Mouse (Mus musculus) cerebellum, adult 2 months (tissue): ENCODE measurements around the gene Gm20422. TPM values are rescaled to one million over a fixed set of nuclear protein-coding genes. Genes with fewer than 3 reads are reported as not detected.
A peak's percentile ranks its signal among the peaks of the same experiment; 100 is the strongest.

Experiments
- DNase-seq, 2 experiments: peaks; one replicate each; pipeline ENCODE4 v3.0.0; 2021
- H3K27ac ChIP-seq: fragments of 200-500 bp; 2 replicates; pipeline ENCODE4 v1.5.1; 2012; ENCODE audit warnings: low read length, control low read depth, inconsistent platforms; ENCODE audit not compliant: insufficient read depth
- H3K27me3 ChIP-seq: fragments of 200-500 bp; 2 replicates; pipeline ENCODE4 v1.6.1; 2012; ENCODE audit warnings: inconsistent platforms, mild to moderate bottlenecking, low read length, moderate library complexity; ENCODE audit not compliant: control insufficient read depth, insufficient read depth
- H3K4me1 ChIP-seq: fragments of 200-500 bp; 2 replicates; pipeline ENCODE4 v1.6.1; 2011; ENCODE audit warnings: low read length; ENCODE audit not compliant: control insufficient read depth, insufficient read depth
- H3K4me3 ChIP-seq: fragments of 200-500 bp; replicated peaks from 2 replicates; pipeline ENCODE3; 2011; ENCODE audit warnings: mild to moderate bottlenecking, low read depth, low read length, control low read depth; ENCODE audit not compliant: insufficient read depth
- CTCF ChIP-seq: fragments of 200-500 bp; IDR thresholded peaks from 2 replicates; pipeline ENCODE4 v1.5.1; 2011; ENCODE audit warnings: low read depth, mild to moderate bottlenecking, control low read depth, low read length, moderate library complexity, borderline replicate concordance; ENCODE audit not compliant: insufficient read depth
- POLR2A ChIP-seq: fragments of 200-500 bp; IDR thresholded peaks from 2 replicates; pipeline ENCODE4 v1.6.1; 2011; ENCODE audit warnings: low read length, control low read depth, borderline replicate concordance; ENCODE audit not compliant: insufficient read depth
- WGBS: fragments of 180-500 bp; shearing (Covaris S2); methylation state at CpG from one replicate; pipeline ENCODE4 v1.1.7; 2018; 5-methylcytosine and 5-hydroxymethylcytosine counted together
- polyA plus RNA-seq: library from polyadenylated mRNA; depleted of rRNA; stranded (reverse); fragments of >200 nt; gene quantifications from 2 replicates; pipeline ENCODE4 v1.2.3, GENCODE M21; 2012

Gene Gm20422
- polyA plus RNA-seq, 1 experiment: 0.46 TPM

DNA sequence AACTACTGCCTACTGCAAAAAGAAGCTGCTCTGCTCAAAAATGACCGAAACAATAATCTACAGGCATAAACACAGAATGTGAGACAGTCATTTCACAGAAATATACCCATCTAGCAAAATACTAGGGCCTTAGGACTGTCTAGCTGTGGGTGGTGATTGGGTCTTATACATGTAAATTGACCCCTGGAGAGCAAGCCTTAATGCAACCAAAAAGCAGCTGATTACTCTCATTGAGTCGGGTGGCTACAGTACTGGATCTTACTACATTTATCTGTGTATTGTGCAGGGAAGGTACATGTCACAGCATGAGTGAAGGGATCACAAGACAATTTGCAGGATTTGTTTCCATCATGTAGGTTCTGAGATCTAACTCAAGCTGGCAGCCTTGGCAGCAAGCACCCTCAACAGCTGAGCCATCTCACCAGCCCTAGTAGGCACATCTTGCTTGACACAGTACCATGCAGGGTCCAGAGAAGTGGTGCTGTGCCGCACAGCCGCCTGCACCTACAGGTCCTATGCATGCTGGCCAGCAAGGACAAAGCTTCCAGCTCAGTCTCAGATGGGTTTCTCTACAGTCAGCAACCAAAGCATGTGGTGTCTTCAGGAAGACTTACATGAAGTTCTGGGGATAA lies 12.8 kb downstream of the Gm20422 start:
- H3K4me3 ChIP-seq: no peak overlapping the region
- no peaks in the 10 kb centered on the region for H3K27me3 ChIP-seq
- DNase-seq: no peak
- H3K4me1 ChIP-seq: 0 out of 2 replicates have a peak, but pooled peaks cover 3% of the 10 kb centered on the region
- 43% methylated on average over 4 of the region's 4 CpGs for WGBS
- no peak for TF ChIP-seq CTCF
- H3K27ac ChIP-seq: no peak overlapping the region

DNA sequence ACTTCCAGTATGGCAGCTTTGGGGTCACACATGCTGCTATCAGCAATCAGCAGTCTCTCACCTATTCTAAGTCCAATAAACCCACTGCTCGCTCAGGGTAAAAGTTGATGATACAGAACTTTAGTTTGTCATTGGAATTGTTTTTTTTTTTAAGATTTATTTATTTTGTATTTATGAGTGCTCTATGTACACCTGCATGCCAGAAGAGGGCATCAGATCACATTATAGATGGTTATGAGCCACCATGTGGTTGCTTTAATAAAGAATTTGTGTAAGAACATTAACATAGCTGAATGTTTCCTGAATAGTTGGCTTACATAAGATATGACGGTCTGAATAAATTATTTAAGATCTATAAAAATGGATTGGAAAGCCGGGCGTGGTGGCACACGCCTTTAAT lies 16.4 kb downstream of the Gm20422 start:
- WGBS: 96% methylated on average over 5 of the region's 5 CpGs
- H3K27me3 ChIP-seq: no peaks in the 10 kb centered on the region
- no peak for DNase-seq
- TF ChIP-seq POLR2A (no peak), CTCF (no peak)
- H3K27ac ChIP-seq: no peak overlapping the region
- H3K4me1 ChIP-seq: 0 out of 2 replicates have a peak, but pooled peaks cover 3% of the 10 kb centered on the region
- no peak overlapping the region for H3K4me3 ChIP-seq

- Histone ChIP-seq H3K27me3 (no peaks in the 10 kb centered on the region), H3K27ac (no peak overlapping the region), H3K4me3 (no peak overlapping the region), H3K4me1 (no peaks in the 10 kb centered on the region)
- no peak for DNase-seq
- TF ChIP-seq POLR2A: no peak
- no peak for TF ChIP-seq CTCF
- 96% methylated on average over 2 of the region's 2 CpGs for WGBS
These were observed 22.2 kb downstream of the Gm20422 start for GRCm38 (mm10) chr8:69752437-69752836.

GRCm38 (mm10) chr8:69749544-69750454 lies 24.9 kb downstream of the Gm20422 start, which contains the start of gene Zfp963:
Zfp963 (minus strand) TSS chr8:69749970.
- Histone ChIP-seq H3K27ac (peak within 1 kb of the TSS; percentile 97), H3K27me3 (no peaks in the 10 kb centered on the region), H3K4me1 (no peaks in the 10 kb centered on the region), H3K4me3 (peak within 1 kb of the TSS; percentile 80)
- WGBS: 3% methylated on average over 48 of the region's 48 CpGs
- peak; percentile 97 to 98 for DNase-seq
- TF ChIP-seq CTCF: no peak
- peak; percentile 100 for TF ChIP-seq POLR2A

DNA sequence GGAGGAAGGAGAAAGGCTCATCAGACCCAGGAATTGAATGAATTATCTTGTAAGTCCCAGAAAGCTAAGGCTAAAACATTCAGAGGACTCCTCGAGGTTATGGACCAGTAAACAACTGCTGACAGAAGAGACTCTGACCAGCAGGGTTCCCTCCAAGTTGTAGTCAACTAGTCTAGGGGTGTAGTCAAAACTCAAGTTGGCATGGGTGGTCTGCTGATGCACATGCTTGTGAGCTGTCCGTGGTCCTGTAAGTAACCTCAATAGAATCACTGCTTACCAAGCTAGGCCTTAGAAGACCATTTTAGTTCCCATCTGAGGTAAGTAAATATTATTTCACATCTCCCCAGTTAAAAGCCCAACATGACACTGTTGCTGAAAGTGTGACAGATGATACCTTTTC lies 33.5 kb downstream of the Gm20422 start:
- TF ChIP-seq CTCF: no peak
- no peak for TF ChIP-seq POLR2A

GRCm38 (mm10) chr8:69740763-69741162 lies 33.9 kb downstream of the Gm20422 start:
- H3K4me1 ChIP-seq: no peaks in the 10 kb centered on the region
- H3K27me3 ChIP-seq: no peaks in the 10 kb centered on the region
- no peak for DNase-seq
- no peak overlapping the region for H3K4me3 ChIP-seq
- WGBS: 89% methylated on average over 6 of the region's 6 CpGs
- H3K27ac ChIP-seq: no peak overlapping the region
- TF ChIP-seq CTCF (no peak), POLR2A (no peak)

More for the DNA sequence above, 33.5 kb downstream of the Gm20422 start:
- no peak for DNase-seq
- Histone ChIP-seq H3K4me3 (no peak overlapping the region), H3K4me1 (no peaks in the 10 kb centered on the region), H3K27ac (no peak overlapping the region), H3K27me3 (no peaks in the 10 kb centered on the region)
- WGBS: 73% methylated on average over 2 of the region's 2 CpGs

DNA sequence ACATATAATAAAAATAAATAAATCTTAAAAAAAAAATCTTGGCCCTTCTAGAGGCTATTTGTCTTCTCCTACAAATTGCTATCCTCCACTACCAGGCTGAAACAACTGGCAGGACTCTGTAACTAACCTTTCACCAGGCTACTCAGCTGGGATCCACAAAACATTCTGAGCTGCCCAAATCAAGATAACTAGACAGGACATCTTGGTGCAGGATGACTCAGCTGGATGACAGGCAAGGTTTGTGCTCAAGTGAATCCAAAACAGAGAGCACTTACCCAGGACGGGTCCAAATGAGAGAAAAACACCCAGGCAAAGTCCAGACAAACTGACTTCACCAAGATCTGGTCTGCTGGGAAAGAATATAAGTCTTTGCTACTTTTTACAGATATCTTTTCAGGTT lies 39.2 kb downstream of the Gm20422 start:
- Histone ChIP-seq H3K4me3 (no peak overlapping the region), H3K27ac (no peak overlapping the region), H3K27me3 (no peaks in the 10 kb centered on the region), H3K4me1 (no peaks in the 10 kb centered on the region)
- TF ChIP-seq CTCF: no peak
- TF ChIP-seq POLR2A: no peak
- DNase-seq: no peak
- WGBS: 70% methylated on average over 1 of the region's 1 CpGs

DNA sequence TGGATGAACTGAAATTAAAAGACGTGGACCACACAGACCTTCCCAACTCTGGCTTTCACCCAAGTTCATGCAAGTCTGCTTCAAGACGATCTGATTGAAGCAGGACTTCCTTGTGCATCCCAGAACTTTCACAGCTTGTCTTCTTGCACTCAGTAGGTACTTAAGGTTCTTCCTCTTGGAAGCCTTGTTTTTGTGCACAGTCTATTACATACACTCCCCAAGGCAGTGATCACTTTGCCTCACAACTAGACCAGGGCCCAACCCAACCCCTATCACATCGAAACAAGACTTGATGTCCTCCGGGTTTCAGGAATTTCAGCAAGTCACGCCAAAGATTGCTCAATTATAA lies 57.5 kb downstream of the Gm20422 start:
- Histone ChIP-seq H3K4me1 (peaks cover 9% of the 10 kb centered on the region), H3K27me3 (no peaks in the 10 kb centered on the region), H3K4me3 (peak overlapping the region; percentile 45), H3K27ac (no peak overlapping the region)
- WGBS: 44% methylated on average over 5 of the region's 5 CpGs
- no peak for DNase-seq
- TF ChIP-seq POLR2A (no peak), CTCF (no peak)
